Mouse (Mus musculus) myocyte (in vitro differentiated cells): ENCODE results near the gene Ppp2r2c. TPM values are rescaled to one million over a fixed set of nuclear protein-coding genes. Genes with fewer than 3 reads are reported as not detected.

Experiments used
- H3K27me3 ChIP-seq: one replicate; pipeline ENCODE4 v1.6.1; 2011; ENCODE audit not compliant: control insufficient read depth, insufficient read depth, insufficient read length
- H3K36me3 ChIP-seq: one replicate; pipeline ENCODE4 v1.6.1; 2011; ENCODE audit not compliant: control insufficient read depth, insufficient read depth
- H3K4me2 ChIP-seq: one replicate; pipeline ENCODE4 v1.6.1; 2011; ENCODE audit warnings: low read depth, control low read depth
- H3K4me3 ChIP-seq: one replicate; pipeline ENCODE4 v1.5.1; 2011; ENCODE audit warnings: mild to moderate bottlenecking, control low read depth, moderate library complexity
- H3K79me2 ChIP-seq: one replicate; pipeline ENCODE4 v1.6.1; 2011; ENCODE audit not compliant: control insufficient read depth, insufficient read depth
- H3ac ChIP-seq: one replicate; pipeline ENCODE4 v1.6.1; 2011; ENCODE audit not compliant: control insufficient read depth, insufficient read length
- CEBPB ChIP-seq: IDR thresholded peaks from 2 replicates; pipeline ENCODE4 v1.6.1; 2011; ENCODE audit warnings: mild to moderate bottlenecking, moderate library complexity; ENCODE audit not compliant: poor library complexity, insufficient read depth, severe bottlenecking
- E2F4 ChIP-seq: IDR thresholded peaks from one replicate; pipeline ENCODE4 v1.6.1; 2011; ENCODE audit warnings: mild to moderate bottlenecking, control low read depth, moderate library complexity; ENCODE audit not compliant: insufficient read depth
- MAX ChIP-seq: IDR thresholded peaks from one replicate; pipeline ENCODE4 v1.6.1; 2011; ENCODE audit warnings: low read depth, mild to moderate bottlenecking, control low read depth
- MYOD1 ChIP-seq, 3 experiments: IDR thresholded peaks; one replicate each; pipeline ENCODE4 v1.6.1; 2011; ENCODE audit warnings: control low read depth in 2 of 3, low read depth in 2 of 3, mild to moderate bottlenecking in 2 of 3, moderate library complexity in 1 of 3; ENCODE audit not compliant: insufficient read length in 2 of 3, control insufficient read depth in 1 of 3
- MYOG ChIP-seq, 3 experiments: IDR thresholded peaks; one replicate each; pipeline ENCODE4 v1.6.1; 2011; ENCODE audit warnings: control low read depth in 2 of 3, low read depth in 2 of 3, mild to moderate bottlenecking in 2 of 3; ENCODE audit not compliant: insufficient read length in 2 of 3, control insufficient read depth in 1 of 3, insufficient read depth in 1 of 3
- POLR2A ChIP-seq: IDR thresholded peaks from one replicate; pipeline ENCODE4 v1.6.1; 2011; ENCODE audit warnings: low read depth, mild to moderate bottlenecking, control low read depth, moderate library complexity; ENCODE audit not compliant: insufficient read length
- POLR2AphosphoS2 ChIP-seq: IDR thresholded peaks from one replicate; pipeline ENCODE4 v1.6.1; 2011; ENCODE audit warnings: low read depth, control low read depth; ENCODE audit not compliant: insufficient read length
- REST ChIP-seq: IDR thresholded peaks from one replicate; pipeline ENCODE4 v1.6.1; 2011; ENCODE audit warnings: mild to moderate bottlenecking, control low read depth, moderate library complexity; ENCODE audit not compliant: insufficient read depth, insufficient read length
- SRF ChIP-seq: IDR thresholded peaks from one replicate; pipeline ENCODE4 v1.6.1; 2011; ENCODE audit warnings: low read depth; ENCODE audit not compliant: control insufficient read depth, insufficient read length
- TCF12 ChIP-seq: IDR thresholded peaks from one replicate; pipeline ENCODE4 v1.6.1; 2011; ENCODE audit warnings: mild to moderate bottlenecking, control low read depth; ENCODE audit not compliant: poor library complexity, insufficient read depth, severe bottlenecking
- TCF3 ChIP-seq: IDR thresholded peaks from one replicate; pipeline ENCODE4 v1.6.1; 2011; ENCODE audit warnings: low read depth, control low read depth; ENCODE audit not compliant: insufficient read length
- USF1 ChIP-seq: IDR thresholded peaks from one replicate; pipeline ENCODE4 v1.6.1; 2011; ENCODE audit warnings: low read depth, mild to moderate bottlenecking, control low read depth, moderate library complexity
- polyA plus RNA-seq: library from polyadenylated mRNA; unstranded; fragments of >200 nt; fragmentation: generic; extraction: Trizol; gene quantifications from one replicate; pipeline ENCODE4 v1.2.1, GENCODE M21; 2012; ENCODE audit warnings: missing spikeins

Gene Ppp2r2c
- polyA plus RNA-seq, 1 experiment = 0.01 TPM

DNA sequence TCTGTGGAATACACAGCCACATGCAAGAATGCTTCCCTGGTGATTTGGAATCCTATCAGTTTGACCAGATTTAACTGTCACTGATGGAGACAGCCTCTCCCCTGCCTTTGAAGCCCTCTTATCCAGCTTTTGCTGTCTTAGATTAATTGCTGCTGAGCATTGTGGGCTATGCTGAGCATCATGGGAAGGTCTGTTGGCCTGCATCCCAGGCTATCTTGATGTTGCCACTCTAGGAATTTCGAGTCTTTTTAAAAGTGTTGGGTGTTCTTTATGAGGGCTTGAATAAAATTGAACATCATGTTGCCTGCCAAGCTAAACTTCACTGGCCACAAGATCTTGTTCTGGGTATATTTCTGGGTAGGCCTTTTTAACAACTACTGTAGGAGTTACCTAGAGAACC is 16.8 kb downstream of the Ppp2r2c start:
- H3ac ChIP-seq = no peak overlapping the region
- no peaks in the 10 kb centered on the region for H3K79me2 ChIP-seq
- H3K4me3 ChIP-seq = no peak overlapping the region
- H3K36me3 ChIP-seq = no peaks in the 10 kb centered on the region
- H3K4me2 ChIP-seq = no peak overlapping the region
- TF ChIP-seq REST (no peak), MYOG (IDR thresholded peaks at IDR 0.05; ENCODE audit: control insufficient read depth in 1 of 3, insufficient read depth in 1 of 3, insufficient read length in 2 of 3, low read depth in 2 of 3) (no peak), MYOD1 (IDR thresholded peaks at IDR 0.05; ENCODE audit: control insufficient read depth in 1 of 3, insufficient read length in 2 of 3, low read depth in 2 of 3) (no peak), USF1 (no peak)
- H3K27me3 ChIP-seq = peaks cover 81% of the 10 kb centered on the region

DNA sequence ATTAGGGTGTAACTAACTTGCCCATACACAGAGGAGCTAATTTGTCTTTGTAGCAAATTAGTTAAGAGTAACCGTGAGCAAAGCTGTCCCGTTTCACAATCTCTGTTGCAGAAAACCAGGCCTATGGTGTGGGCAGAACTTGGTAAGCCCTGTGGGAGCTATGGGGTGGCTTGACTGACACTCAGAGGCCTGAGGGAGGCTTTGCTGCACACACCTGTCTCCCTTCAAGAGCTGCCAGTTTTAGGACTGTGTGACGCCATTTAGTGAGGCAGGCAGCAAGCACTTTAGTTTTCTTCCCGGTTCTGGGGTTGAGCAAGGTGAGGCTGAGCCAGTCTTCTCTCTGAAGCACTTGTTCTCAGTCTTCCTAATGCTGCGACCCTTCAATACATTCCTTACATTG is 17.3 kb downstream of the Ppp2r2c start:
- Histone ChIP-seq H3ac (no peak overlapping the region), H3K4me3 (no peak overlapping the region), H3K79me2 (no peaks in the 10 kb centered on the region), H3K36me3 (no peaks in the 10 kb centered on the region), H3K4me2 (no peak overlapping the region), H3K27me3 (peaks cover 80% of the 10 kb centered on the region)
- TF ChIP-seq CEBPB (no peak), SRF (no peak), TCF12 (no peak), TCF3 (no peak), MAX (no peak), REST (no peak), E2F4 (no peak), POLR2A (no peak), POLR2AphosphoS2 (no peak), USF1 (no peak), MYOD1 (IDR thresholded peaks at IDR 0.05; ENCODE audit: control insufficient read depth in 1 of 3, insufficient read length in 2 of 3, low read depth in 2 of 3) (no peak)

DNA sequence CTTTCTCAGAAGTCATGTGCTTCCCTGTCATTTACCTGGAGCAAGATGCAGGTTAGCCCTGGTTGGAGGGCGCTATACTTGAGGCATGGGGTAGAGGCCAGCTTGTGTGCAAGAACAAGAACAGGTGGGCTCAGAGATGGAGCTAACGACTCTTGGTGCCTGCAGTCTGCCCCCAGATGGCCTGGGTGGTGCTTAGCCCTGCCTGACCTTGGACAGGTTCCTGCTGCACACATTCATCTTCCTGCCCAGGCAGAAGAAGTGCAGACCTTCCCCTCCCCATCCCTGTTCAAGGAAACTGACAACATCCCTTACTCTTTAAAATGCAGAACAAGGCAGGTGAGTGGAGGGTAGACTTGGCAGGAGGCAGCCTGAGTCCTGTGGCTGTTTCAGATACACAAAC is 18.0 kb downstream of the Ppp2r2c start:
- peaks cover 79% of the 10 kb centered on the region for H3K27me3 ChIP-seq
- H3K36me3 ChIP-seq = no peaks in the 10 kb centered on the region
- no peak overlapping the region for H3ac ChIP-seq
- TF ChIP-seq E2F4 = no peak
- H3K79me2 ChIP-seq = no peaks in the 10 kb centered on the region
- no peak overlapping the region for H3K4me2 ChIP-seq
- H3K4me3 ChIP-seq = no peak overlapping the region

DNA sequence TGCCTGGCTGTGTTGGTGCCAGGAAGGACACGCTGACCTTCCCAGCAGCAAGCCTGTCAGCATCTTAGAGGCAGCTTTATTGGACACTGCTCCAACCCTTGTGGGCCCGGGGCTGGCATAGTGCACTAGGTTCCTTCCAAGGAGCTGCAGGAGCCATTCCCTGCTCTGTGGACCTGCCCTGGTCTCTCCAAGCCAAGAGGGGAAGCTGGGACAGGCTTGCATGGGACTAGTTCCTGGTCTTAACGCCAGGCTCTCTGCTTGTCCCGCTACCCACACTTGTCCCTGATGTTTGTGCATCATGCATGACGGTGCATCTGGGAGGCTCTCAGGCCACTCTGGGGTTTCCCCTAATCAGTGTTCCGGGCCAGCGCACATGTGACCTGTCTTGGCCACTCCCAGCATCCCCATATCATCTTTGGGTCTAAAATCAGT is 18.6 kb downstream of the Ppp2r2c start:
- Histone ChIP-seq H3K36me3 (no peaks in the 10 kb centered on the region), H3K4me2 (no peak overlapping the region), H3K4me3 (no peak overlapping the region), H3K27me3 (peaks cover 73% of the 10 kb centered on the region), H3K79me2 (no peaks in the 10 kb centered on the region), H3ac (no peak overlapping the region)
- TF ChIP-seq MYOD1 (IDR thresholded peaks at IDR 0.05; ENCODE audit: control insufficient read depth in 1 of 3, insufficient read length in 2 of 3, low read depth in 2 of 3) = no peak
- no peak for TF ChIP-seq TCF3
- TF ChIP-seq MAX = no peak
- no peak for TF ChIP-seq TCF12
- TF ChIP-seq REST = no peak
- TF ChIP-seq SRF = no peak
- TF ChIP-seq USF1 = no peak
- no peak for TF ChIP-seq CEBPB
- TF ChIP-seq POLR2A = no peak
- TF ChIP-seq E2F4 = no peak
- TF ChIP-seq POLR2AphosphoS2 = no peak
- no peak for TF ChIP-seq MYOG (IDR thresholded peaks at IDR 0.05; ENCODE audit: control insufficient read depth in 1 of 3, insufficient read depth in 1 of 3, insufficient read length in 2 of 3, low read depth in 2 of 3)

GRCm38 (mm10) chr5:36887299-36887988 is 19.1 kb downstream of the Ppp2r2c start:
- no peak overlapping the region for H3K4me2 ChIP-seq
- H3K27me3 ChIP-seq = peaks cover 69% of the 10 kb centered on the region
- H3ac ChIP-seq = no peak overlapping the region
- TF ChIP-seq SRF = no peak
- no peak for TF ChIP-seq MYOG (IDR thresholded peaks at IDR 0.05; ENCODE audit: control insufficient read depth in 1 of 3, insufficient read depth in 1 of 3, insufficient read length in 2 of 3, low read depth in 2 of 3)
- no peak for TF ChIP-seq CEBPB
- TF ChIP-seq TCF12 = no peak
- TF ChIP-seq POLR2AphosphoS2 = no peak
- TF ChIP-seq REST = no peak
- no peak for TF ChIP-seq POLR2A
- TF ChIP-seq E2F4 = no peak
- TF ChIP-seq USF1 = no peak
- no peak for TF ChIP-seq MAX
- TF ChIP-seq TCF3 = no peak
- TF ChIP-seq MYOD1 (IDR thresholded peaks at IDR 0.05; ENCODE audit: control insufficient read depth in 1 of 3, insufficient read length in 2 of 3, low read depth in 2 of 3) = no peak
- H3K36me3 ChIP-seq = no peaks in the 10 kb centered on the region
- H3K79me2 ChIP-seq = no peaks in the 10 kb centered on the region
- H3K4me3 ChIP-seq = no peak overlapping the region
